Mouse (Mus musculus) thymus, adult 2 months (tissue): ENCODE data around the gene Gm44965. TPM values are rescaled to one million over a fixed set of nuclear protein-coding genes. Genes with fewer than 3 reads are reported as not detected.

Experiments
- DNase-seq: peaks from one replicate; pipeline ENCODE4 v3.0.0; 2021
- H3K27ac ChIP-seq: fragments of 200-500 bp; 2 replicates; pipeline ENCODE4 v1.5.1; 2012; ENCODE audit warnings: low read length, control low read depth; ENCODE audit not compliant: control insufficient read depth, insufficient read depth
- H3K27me3 ChIP-seq: fragments of 200-500 bp; 2 replicates; pipeline ENCODE4 v1.6.1; 2012; ENCODE audit warnings: mild to moderate bottlenecking, low read length, moderate library complexity, mixed read lengths; ENCODE audit not compliant: control insufficient read depth, insufficient read depth
- H3K36me3 ChIP-seq: fragments of 200-500 bp; 2 replicates; pipeline ENCODE4 v1.6.1; 2012; ENCODE audit warnings: mild to moderate bottlenecking, low read length, moderate library complexity; ENCODE audit not compliant: control insufficient read depth, insufficient read depth
- H3K4me1 ChIP-seq: fragments of 200-500 bp; replicated peaks from 2 replicates; pipeline ENCODE4 v1.6.1; 2012; ENCODE audit warnings: low read length; ENCODE audit not compliant: control insufficient read depth, insufficient read depth
- H3K4me3 ChIP-seq: fragments of 200-500 bp; 2 replicates; pipeline ENCODE4 v1.5.1; 2012; ENCODE audit warnings: mild to moderate bottlenecking, low read length, control low read depth, moderate library complexity; ENCODE audit not compliant: control insufficient read depth, insufficient read depth
- CTCF ChIP-seq: fragments of 200-500 bp; IDR thresholded peaks from 2 replicates; pipeline ENCODE4 v1.5.1; 2012; ENCODE audit warnings: mild to moderate bottlenecking, control low read depth, low read length, moderate library complexity, borderline replicate concordance; ENCODE audit not compliant: control insufficient read depth, poor library complexity, insufficient read depth; ENCODE audit errors: extremely low read depth
- POLR2A ChIP-seq: fragments of 200-500 bp; IDR thresholded peaks from 2 replicates; pipeline ENCODE4 v1.6.1; 2012; ENCODE audit warnings: mild to moderate bottlenecking, low read length, control low read depth, moderate library complexity; ENCODE audit not compliant: control insufficient read depth, poor library complexity, insufficient read depth; ENCODE audit errors: extremely low read depth
- WGBS: fragments of 180-500 bp; shearing (Covaris S2); methylation state at CpG from one replicate; pipeline ENCODE4 v1.1.7; 2018; 5-methylcytosine and 5-hydroxymethylcytosine counted together
- polyA plus RNA-seq: library from polyadenylated mRNA; depleted of rRNA; stranded (reverse); fragments of >200 nt; gene quantifications from 2 replicates; pipeline ENCODE4 v1.2.3, GENCODE M21; 2012; rRNA removed

Gm44965 gene
- polyA plus RNA-seq, 1 experiment, result not detected

DNA sequence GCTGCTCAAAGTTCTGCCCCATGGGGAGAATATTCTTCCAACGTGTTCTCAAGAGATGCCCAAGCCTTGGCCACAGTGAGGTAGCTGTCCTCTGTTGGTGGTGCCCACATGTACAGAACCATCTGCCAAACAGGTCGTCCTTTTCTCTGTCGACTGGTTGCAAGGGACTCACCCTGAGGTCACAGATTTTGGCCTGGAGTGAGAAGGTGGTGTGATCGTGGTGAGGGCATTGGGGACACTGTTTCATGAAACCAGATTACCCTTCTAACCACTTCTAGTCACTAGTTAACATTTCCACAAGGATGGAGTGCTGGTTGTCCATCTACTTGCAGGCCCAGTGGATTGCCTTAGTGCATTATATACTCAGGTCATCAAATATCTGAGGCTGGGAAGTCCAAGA lies 55.0 kb downstream of the Gm44965 start:
- H3K4me3 ChIP-seq, result no peak overlapping the region
- H3K27me3 ChIP-seq, result no peaks in the 10 kb centered on the region
- no peak for DNase-seq
- 92% methylated on average over 4 of the region's 4 CpGs for WGBS
- peaks cover 20% of the 10 kb centered on the region for H3K4me1 ChIP-seq
- H3K27ac ChIP-seq, result no peak overlapping the region
- no peak for TF ChIP-seq CTCF
- no peak for TF ChIP-seq POLR2A
- peaks cover 22% of the 10 kb centered on the region for H3K36me3 ChIP-seq

DNA sequence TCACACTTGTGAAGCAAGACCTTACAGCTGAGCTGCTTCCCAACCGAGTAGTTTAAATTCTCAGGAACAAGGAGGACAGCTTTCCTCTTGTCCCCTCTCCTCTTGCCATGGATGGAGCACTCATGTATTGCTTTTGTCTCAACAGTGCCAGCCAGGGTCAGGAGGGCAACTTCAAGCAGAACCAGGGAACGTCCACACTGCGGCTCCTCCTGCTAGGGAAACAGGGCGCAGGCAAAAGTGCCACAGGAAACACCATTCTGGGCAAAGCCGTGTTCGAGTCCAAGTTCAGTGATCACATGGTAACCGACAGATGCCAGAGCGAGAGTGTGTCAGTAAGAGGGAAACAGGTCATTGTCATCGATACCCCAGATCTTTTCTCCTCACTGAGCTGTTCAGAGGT lies 56.3 kb downstream of the Gm44965 start:
- no peak overlapping the region for H3K27ac ChIP-seq
- 96% methylated on average over 9 of the region's 9 CpGs for WGBS
- no peak for TF ChIP-seq CTCF
- no peak for TF ChIP-seq POLR2A
- DNase-seq, result no peak
- H3K4me3 ChIP-seq, result no peak overlapping the region
- no peaks in the 10 kb centered on the region for H3K27me3 ChIP-seq
- H3K36me3 ChIP-seq, result peaks cover 22% of the 10 kb centered on the region
- H3K4me1 ChIP-seq, result peaks cover 20% of the 10 kb centered on the region

DNA sequence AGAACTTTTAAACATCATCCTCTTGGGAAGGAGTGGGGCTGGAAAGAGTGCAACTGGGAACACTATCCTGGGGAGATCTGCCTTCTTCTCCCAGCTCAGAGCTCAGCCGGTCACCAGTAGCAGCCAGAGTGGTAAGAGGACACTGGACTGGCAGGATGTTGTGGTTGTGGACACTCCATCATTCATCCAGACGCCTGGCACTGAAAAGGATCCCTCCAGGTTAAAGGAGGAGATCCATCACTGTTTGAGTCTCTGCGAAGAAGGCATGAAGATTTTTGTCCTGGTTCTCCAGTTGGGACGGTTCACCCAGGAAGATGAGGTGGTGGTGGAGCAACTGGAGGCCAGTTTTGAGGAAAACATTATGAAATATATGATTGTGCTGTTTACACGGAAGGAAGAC lies 65.0 kb downstream of the Gm44965 start:
- H3K36me3 ChIP-seq, result peaks cover 28% of the 10 kb centered on the region
- no peak overlapping the region for H3K27ac ChIP-seq
- no peak for DNase-seq
- no peak overlapping the region for H3K4me3 ChIP-seq
- peaks cover 11% of the 10 kb centered on the region for H3K4me1 ChIP-seq
- 88% methylated on average over 5 of the region's 5 CpGs for WGBS
- TF ChIP-seq POLR2A (no peak), CTCF (no peak)
- no peaks in the 10 kb centered on the region for H3K27me3 ChIP-seq

DNA sequence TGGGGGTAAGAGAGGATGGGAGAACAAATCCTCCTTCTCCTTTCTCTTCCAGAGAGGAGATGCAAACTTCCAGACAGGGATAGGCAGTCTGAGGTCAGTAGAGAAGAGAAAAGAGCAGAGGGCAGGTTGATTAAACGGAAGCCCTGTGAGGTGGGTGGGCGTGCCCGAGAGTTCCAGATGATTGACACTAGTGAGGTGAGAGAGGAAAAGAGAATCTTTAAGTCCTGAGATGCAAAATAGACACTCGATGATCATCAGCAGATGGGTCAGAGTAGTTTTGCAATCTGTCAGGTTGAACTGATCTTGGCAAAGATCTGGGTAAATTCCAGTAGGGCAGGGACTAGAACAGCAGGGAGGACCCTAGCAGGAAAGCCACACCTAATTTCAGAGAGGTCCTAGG lies 71.0 kb downstream of the Gm44965 start:
- H3K4me3 ChIP-seq, result no peak overlapping the region
- DNase-seq, result no peak
- H3K27ac ChIP-seq, result no peak overlapping the region
- H3K27me3 ChIP-seq, result no peaks in the 10 kb centered on the region
- peaks cover 31% of the 10 kb centered on the region for H3K4me1 ChIP-seq
- no peaks in the 10 kb centered on the region for H3K36me3 ChIP-seq
- WGBS, result 75% methylated on average over 4 of the region's 4 CpGs
- TF ChIP-seq CTCF (no peak), POLR2A (no peak)

DNA sequence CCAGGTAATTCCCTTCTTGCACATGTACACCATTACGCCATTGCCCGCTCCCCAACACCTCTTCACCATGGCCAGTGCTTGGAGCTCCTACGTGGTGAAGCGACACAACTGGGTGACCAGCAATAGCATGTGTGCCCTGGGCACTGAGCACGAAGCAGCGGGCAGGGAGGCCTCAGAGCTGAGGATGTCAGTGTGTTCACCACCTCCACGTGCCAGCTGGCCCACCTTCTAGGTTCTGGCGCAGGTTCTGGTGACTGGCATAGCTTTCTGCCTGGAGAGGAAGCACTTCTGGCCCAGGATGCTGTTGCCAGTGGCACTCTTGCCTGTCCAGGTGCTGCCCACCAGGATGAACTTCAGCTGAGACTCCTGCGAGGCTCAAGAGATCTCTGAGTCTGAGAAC lies 71.7 kb downstream of the Gm44965 start:
- H3K4me3 ChIP-seq, result no peak overlapping the region
- H3K36me3 ChIP-seq, result no peaks in the 10 kb centered on the region
- DNase-seq, result no peak
- peaks cover 31% of the 10 kb centered on the region for H3K4me1 ChIP-seq
- WGBS, result over 99% methylated on average over 9 of the region's 9 CpGs
- H3K27me3 ChIP-seq, result no peaks in the 10 kb centered on the region
- TF ChIP-seq POLR2A (no peak), CTCF (no peak)
- no peak overlapping the region for H3K27ac ChIP-seq

DNA sequence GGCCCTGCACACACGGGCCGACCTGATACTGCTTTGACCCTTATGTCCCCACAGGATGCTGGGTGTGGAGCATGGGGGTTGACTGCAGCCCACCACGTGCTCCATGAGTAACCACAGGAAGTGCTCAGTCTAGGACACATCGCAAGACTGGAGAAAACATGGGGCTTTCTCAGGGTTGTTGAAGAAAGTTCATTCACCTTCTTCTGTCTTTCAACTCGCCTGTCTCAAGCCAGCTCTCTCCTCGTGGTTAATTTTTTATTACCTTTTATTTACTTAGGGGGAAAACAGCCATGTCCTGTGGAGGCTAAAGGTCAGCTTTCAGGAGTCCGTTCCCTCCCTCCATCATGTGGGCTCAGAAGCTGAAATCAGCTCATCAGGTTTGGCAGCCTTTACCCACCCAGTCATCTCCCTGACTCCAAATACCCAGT lies 72.4 kb downstream of the Gm44965 start:
- no peaks in the 10 kb centered on the region for H3K36me3 ChIP-seq
- peaks cover 31% of the 10 kb centered on the region for H3K4me1 ChIP-seq
- TF ChIP-seq CTCF (no peak), POLR2A (no peak)
- no peak overlapping the region for H3K4me3 ChIP-seq
- no peak for DNase-seq
- WGBS, result 26% methylated on average over 7 of the region's 7 CpGs
- H3K27ac ChIP-seq, result peak overlapping the region; percentile 5; the same call in 1 of the 2 replicates
- no peaks in the 10 kb centered on the region for H3K27me3 ChIP-seq

DNA sequence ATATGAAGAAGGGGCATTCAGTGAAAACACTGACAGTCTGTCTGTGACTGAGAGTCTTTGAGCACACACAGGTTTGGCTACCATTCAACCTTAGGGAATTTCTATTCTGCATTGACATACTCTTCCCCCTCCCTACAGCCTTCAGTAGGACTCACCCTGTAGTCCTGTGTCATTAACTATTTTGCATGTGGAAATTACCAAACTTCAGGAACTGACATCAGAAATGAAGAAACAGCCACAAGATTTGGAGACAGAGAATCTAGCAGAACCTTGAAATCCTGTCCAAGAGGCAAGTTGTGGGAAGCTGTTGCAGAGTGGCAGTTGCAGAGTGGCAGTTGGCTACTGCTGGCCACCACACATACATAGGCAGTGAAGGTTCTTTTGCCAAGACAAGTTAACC lies 74.3 kb downstream of the Gm44965 start:
- Histone ChIP-seq H3K4me3 (no peak overlapping the region), H3K27ac (no peak overlapping the region), H3K4me1 (peaks cover 28% of the 10 kb centered on the region), H3K27me3 (no peaks in the 10 kb centered on the region), H3K36me3 (no peaks in the 10 kb centered on the region)
- no peak for DNase-seq
- no peak for TF ChIP-seq CTCF
- no peak for TF ChIP-seq POLR2A

Other genes with a start within 250 kb of the Gm44965 start
- 71.9 and 73.5 TPM in 2 replicates for gene Krba1, start 198.4 kb upstream of the Gm44965 start, polyA plus RNA-seq
- gene Zfp467, start 148.1 kb upstream of the Gm44965 start, polyA plus RNA-seq, result 29.4 and 30.2 TPM in 2 replicates
- 29.3 and 35.4 TPM in 2 replicates for gene Sspo, start 145.7 kb upstream of the Gm44965 start, polyA plus RNA-seq
- 3.3 and 4.7 TPM in 2 replicates for gene Atp6v0e2, start 56.3 kb upstream of the Gm44965 start, polyA plus RNA-seq
- gene Lrrc61, start 39.1 kb upstream of the Gm44965 start, polyA plus RNA-seq, result 41.4 and 58.7 TPM in 2 replicates
- 17.5 and 28.8 TPM in 2 replicates for gene Rarres2, start 21.2 kb upstream of the Gm44965 start, polyA plus RNA-seq
- not detected in 2 replicates for gene Gm45021, start 4.3 kb upstream of the Gm44965 start, polyA plus RNA-seq
- 35.3 and 40.2 TPM in 2 replicates for gene Repin1, start 58 bp upstream of the Gm44965 start, polyA plus RNA-seq
- 8.2 and 10.2 TPM in 2 replicates for gene Zfp775, start 8.1 kb downstream of the Gm44965 start, polyA plus RNA-seq
- 1.5 and 1.7 TPM in 2 replicates for gene AI854703, start 32.8 kb downstream of the Gm44965 start, polyA plus RNA-seq
- 26.6 and 29.8 TPM in 2 replicates for gene Gimap8, start 53.3 kb downstream of the Gm44965 start, polyA plus RNA-seq
- 42.5 and 49.6 TPM in 2 replicates for gene Gimap9, start 82.2 kb downstream of the Gm44965 start, polyA plus RNA-seq
- gene Gimap4, start 90.6 kb downstream of the Gm44965 start, polyA plus RNA-seq, result 43.0 and 64.0 TPM in 2 replicates
- gene Gimap6, start 114.3 kb downstream of the Gm44965 start, polyA plus RNA-seq, result 72.9 and 82.4 TPM in 2 replicates
- gene Gm28053, start 124.7 kb downstream of the Gm44965 start, polyA plus RNA-seq, result 0.36 and 0.88 TPM in 2 replicates
- gene Gimap7, start 124.7 kb downstream of the Gm44965 start, polyA plus RNA-seq, result 3.8 and 6.3 TPM in 2 replicates
- gene Gimap1, start 145.1 kb downstream of the Gm44965 start, polyA plus RNA-seq, result 94.7 and 98.1 TPM in 2 replicates
- gene Gimap5, start 152.3 kb downstream of the Gm44965 start, polyA plus RNA-seq, result 34.0 and 35.3 TPM in 2 replicates
- 48.2 and 61.3 TPM in 2 replicates for gene Gimap3, start 176.9 kb downstream of the Gm44965 start, polyA plus RNA-seq
- 67.0 and 84.8 TPM in 2 replicates for gene Tmem176a, start 247.0 kb downstream of the Gm44965 start, polyA plus RNA-seq
- gene Tmem176b, start 247.6 kb downstream of the Gm44965 start, polyA plus RNA-seq, result 206 and 265 TPM in 2 replicates